Mouse (Mus musculus): ENCODE measurements at regions not wholly inside any gene's neighbourhood (a gene's known extent, or its start where the extent isn't known, plus 50 kb on each side); places are given as distances from the start of the nearest gene placed in this dataset.

- DNase-seq (ENCODE audit: extremely low spot score, low spot score): no peak
Measured at GRCm38 (mm10) chr10:30952410-30952809, 109.8 kb upstream of the Hey2 start.

GRCm38 (mm10) chr10:30946601-30947000 is 104.0 kb upstream of the Hey2 start:
- no peak for DNase-seq (ENCODE audit: extremely low spot score, low spot score)

GRCm38 (mm10) chr10:30918322-30918988 is 75.9 kb upstream of the Hey2 start:
- no peak for DNase-seq (ENCODE audit: extremely low spot score, low spot score)

GRCm38 (mm10) chr10:30893771-30894170 is 51.2 kb upstream of the Hey2 start:
- DNase-seq (ENCODE audit: extremely low spot score, low spot score): no peak

Measured in neural tube, embryonic 10.5 days (tissue).